Mouse (Mus musculus) kidney, adult 9 months (tissue): ENCODE data around the gene Syt15.
"Not testable (repeated sequence)": the region's sequence is repeated elsewhere in the genome, so short reads cannot be mapped to it uniquely, and the experiment has no call there.

ENCODE experiments used
- DNase-seq: peaks from one replicate; pipeline ENCODE4 v3.0.0; 2022

The Syt15 gene

DNA sequence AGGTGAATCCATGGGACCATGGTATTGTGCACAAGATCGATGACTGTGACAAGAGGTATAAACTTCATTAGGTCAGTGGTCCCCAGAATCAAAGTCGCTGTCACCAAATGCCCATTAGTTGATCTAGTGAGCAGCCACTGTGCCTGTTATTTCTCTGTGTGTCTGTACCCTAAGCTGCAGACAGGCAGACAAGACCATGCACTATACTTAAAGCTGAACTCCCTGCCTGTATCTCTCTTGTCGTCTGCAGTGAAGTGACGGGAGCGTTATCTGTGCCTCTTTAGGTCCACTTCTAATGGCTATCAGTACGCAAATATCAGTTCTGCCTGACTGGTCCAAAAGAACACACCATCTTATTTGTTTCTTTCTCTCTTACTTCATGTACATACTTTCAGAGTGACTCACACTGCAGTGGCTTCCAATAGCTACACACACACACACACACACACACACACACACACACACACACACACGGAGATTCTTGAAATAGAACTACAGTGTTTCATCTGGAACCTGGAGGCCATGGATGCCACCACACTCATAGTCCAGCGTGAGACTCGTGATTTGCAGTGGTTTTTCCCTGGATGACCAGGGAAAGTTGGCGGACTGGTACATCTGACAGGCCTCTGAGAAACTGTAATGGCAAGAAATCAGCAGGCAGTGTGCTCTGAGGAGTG, 9.6 kb downstream of the Syt15 start:
- DNase-seq, result no peak

DNA sequence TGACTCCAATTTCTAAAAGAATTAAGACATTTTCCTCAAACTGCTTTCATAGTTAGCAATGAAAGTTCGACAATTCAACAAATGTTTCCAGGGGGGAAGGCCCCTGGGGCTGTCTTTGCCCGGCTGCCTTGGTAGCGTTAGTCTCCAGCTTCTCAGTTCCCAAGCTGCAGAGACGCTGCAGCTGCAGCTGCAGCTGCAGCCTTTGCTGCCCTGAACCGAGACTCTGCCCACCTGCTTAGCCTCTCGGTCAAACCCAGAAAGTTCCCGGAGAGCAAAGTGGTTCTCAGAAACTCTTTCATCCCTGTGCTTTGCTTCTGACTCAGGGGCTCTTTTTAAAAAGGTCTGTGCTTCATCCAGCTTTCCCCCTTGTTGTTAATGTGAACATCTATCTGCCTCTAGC, 12.9 kb downstream of the Syt15 start:
- no peak for DNase-seq

DNA sequence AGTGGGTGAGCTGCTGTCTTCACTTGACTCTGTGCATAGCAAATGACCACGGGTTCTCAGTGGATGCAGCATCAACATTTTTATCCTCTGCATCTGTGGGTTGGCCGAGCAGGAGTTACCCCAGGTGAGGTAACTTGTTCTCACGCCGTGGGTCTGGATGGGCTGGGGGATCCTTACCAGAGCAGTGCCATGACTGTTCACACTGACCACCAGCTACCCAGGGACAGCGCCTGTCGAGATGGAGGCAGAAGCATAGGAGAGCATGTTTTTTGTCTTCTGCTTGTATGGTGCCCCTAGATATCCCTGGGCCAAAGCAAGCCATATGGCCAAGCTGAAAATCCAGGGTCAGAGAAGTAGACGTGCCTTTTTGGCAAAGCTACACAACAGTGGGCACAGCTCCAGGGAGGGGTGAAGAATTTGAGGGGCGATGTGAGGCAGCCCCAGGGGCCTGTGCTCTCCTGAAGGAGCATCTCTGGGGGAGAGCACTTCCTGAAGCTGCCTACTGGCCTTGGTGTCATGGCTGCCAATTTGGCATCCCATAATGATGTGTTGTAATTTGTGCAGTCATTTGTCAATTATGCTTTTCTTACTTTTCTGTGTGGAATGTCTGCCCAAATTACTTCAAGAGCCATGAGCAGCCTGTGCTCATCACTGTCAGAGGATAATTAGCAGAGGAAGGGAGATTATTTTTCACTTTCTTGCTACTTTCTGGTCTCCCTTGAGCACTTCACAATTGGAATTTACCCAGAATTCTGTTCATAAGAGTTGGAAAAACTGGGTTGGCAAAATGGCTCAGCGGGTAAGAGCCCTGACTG, 13.7 kb downstream of the Syt15 start:
- no peak for DNase-seq

DNA sequence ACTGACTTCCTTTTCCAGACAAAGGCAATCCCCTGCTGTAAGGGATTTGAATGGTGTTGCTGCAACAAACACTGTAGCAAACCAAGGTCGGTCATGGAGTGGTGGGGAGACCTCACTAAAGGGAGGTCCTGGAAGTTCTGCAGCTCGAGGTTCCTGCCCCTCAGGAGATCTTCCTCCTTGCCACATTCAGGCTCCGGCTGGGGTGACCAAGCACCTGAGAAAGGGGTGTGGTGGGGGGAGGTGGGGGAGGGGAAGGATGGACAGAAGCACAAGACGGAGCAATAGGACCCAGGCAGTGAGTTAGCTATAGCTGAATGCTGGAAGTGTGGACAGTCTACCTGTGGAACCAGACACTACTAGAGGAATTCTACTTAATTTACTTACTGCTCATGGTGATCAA, 14.5 kb downstream of the Syt15 start:
- no peak for DNase-seq

DNA sequence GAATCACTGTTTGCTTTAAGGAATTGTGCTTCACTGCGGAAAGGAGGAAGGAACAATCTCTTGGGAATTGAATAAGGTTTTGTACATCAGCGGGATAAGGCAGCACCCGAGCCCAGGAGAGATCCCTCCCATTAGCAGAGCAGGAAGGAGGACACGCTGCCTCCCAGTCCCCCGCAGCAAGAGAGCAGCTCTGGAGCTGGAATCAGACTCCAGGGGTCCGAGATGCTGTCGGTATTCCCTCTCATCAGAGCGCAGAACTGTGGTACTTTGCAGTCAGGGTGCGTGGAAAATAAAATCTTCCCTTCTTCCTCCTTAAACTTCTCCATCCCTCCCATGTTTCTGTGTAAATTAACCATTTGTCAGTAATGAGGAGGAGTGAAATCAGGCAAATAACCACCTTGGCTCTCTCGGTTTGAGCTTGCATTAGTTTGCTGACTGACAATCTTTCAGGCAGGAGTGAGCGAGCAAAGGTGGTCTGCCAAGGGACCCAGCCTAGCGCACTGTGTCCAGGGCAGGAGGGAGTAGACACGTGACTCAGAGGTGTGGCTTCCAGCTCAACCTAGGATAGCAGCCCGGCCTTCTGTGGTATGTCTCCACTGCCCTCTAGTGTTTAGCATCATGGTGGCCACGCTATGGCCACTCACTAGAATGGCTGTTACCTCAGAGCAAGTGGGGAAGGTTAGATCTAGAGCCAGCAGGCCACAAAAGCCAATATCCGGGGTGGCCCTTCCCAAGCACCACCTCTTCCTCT, 15.4 kb downstream of the Syt15 start:
- DNase-seq, result peak; percentile 81

DNA sequence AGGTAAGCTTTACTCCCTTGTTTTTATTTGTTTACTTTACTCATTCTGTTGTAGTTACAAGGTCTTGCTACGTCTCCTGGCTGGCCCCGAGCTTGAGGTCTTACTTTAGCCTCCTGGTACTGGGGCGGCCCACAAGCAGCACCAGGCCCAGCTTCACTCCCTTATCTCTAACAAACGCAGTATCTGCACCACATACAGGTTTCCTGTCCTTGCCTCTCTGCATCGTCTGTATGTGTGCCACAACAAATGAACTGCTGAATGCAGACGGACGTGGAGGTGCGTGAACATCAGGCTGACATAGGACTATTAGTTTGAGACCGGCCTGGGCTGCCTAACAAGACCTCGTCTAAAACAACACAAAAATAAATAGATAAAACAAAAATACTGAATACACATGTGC, 20.9 kb downstream of the Syt15 start:
- no peak for DNase-seq

DNA sequence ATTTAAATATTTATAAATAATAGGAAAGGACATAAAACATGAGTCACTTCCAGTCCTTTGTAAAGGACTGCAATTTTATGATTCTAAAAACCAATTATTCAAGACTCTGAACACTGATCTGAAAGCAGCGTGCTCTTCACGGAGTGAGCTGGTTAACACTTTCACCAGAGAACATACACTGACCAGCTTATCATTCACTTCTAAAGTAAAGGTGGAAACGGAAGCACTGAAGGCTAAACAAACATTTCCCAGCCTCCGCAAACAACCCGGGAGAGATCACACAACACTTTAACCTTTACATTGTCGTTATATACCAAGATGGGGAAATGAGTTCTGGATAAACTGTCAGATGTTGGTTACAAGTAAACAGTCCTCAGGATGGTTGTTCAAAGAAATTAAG, 21.3 kb downstream of the Syt15 start:
- no peak for DNase-seq

DNA sequence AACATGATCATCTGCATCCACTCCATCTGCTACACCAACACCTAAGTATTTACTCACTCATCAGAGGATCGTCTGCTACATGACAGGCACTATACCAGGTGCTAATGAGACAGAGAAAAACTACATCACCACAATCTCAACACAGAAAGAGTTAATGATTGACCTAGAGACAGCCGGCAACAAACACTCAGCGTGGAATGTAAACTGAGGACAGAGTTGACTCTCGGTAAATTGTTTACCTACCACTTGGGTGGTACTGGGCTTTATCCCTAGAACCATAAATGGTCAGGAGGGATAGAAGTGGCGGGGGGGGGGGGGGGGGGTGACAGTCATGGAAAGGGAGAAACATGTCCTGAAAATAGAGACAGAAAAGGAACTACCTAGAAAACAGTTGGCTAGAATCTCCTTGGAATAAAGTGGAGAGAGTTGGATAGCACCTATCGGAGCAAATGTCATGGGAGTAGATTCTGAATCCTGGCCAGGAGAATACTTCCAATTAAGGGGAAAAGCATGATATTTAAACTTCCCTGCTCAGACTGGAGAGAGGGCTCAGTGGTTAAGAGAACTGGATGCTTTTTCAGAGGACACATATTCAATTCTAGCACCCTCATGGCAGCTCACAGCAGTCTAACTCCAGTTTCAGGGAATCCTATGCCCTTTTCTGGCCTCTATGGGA, 33.2 kb downstream of the Syt15 start:
- DNase-seq, result no peak

DNA sequence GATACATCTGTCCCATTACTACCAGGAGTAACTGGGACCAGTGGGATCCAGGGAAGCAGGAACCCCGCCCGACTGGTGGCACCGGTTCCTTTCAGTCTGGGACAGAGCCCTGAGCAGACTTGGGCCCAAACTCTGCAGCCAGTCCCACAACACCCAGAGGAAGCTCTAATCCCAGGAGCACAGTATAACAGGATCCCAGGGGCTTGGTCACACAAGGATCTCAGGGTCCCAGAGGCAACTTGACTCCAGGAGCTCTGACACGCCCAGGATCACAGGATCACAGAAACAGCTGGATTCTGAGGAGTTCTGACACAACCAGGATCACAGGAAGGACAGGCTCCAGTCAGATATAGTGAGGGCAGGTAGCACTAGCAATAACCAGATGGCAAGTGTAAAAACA, 33.9 kb downstream of the Syt15 start:
- DNase-seq, result no peak

DNA sequence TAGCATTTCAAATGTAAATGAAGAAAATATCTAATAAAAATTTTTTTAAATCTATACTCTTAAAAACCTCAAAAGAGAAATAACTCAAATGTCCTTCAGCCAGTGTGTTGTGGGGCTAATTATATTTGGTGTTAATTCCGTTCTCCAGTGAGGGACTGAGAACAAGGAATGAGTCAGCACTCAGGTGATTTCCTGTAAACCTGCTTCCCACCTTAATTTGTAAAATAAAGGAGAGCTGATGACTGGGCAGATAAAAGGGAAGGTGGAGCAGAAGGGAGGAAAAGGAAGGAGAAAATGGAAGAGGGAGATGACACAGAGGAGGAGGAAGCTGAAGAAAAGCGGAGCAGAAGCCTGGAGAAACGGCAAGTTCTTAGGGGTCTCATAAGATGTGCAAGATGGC, 39.1 kb downstream of the Syt15 start:
- not testable (repeated sequence) for DNase-seq

DNA sequence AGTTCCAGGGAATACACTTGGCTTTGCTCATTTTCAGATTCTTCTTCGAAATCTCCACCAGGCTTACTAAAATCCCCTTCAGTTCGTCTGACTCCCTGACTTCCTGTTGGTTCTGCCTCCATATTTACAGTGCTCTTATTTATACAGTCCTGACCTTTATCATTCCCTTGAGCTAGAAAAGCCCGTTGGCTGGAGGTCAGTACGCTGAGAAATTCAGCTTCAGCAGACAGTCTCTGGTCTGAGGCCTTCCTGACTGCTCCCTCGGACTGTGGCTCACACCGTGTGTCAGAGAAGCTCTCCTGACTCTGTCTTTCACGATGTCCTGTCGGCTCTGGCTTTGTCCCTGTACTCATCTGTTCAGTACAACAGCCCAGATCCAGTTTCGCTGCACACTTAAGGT, 48.7 kb downstream of the Syt15 start:
- DNase-seq, result no peak

DNA sequence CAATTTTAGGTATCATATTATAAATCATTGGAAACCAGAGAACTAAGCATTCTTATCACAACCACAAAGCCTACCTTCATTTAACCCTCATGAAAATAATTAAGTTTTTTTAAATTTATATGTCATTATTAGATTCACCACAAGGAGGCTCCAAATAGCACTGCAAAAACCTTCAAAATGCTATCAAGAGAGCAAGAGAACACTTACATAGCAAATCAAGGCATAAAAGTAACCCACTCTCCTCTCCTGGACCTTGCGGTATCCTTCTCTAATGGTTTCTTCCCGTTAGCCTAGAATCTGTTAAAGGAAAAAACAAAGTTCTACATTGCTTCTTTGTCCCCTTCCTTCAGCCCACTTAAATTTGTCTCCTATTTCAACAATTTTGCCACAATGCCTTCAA, 53.9 kb downstream of the Syt15 start:
- no peak for DNase-seq

DNA sequence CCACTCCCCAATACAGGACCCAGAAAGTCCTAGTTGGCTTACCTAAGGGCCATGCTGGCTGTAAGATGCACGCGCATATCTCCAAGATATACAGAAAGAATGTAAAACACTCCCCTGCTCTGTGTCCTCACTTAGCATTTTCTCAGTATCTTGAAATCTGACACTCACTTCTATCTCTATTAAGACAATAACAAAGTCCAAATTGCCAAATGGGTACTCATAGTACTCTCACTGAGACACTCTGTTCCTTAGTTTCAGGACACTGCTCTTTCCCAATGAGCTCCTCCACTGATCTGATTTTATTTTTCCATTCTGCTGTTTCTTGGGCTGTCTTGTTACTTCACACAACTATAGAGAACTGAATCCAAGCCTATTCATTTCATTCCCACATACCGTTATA, 54.7 kb downstream of the Syt15 start:
- DNase-seq, result peak; percentile 58

DNA sequence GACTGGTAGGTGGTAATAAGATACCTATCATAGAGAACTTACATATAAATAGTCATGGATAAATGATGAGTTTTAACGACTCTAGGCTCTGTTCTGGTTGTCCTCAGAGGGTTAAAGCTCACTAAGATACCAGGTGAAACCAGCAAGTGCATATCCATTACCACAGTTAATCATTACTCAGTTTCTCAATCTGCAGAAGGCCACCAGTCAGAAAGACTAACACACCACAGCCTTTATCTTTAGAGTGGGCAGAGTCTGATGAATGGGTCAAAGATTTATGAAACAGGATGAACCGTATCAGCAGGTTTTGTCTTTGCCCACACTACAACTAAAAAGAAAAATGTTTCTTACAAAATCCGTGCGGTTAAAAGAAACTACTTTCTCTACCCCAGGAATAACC, 55.8 kb downstream of the Syt15 start:
- DNase-seq, result peak; percentile 65

DNA sequence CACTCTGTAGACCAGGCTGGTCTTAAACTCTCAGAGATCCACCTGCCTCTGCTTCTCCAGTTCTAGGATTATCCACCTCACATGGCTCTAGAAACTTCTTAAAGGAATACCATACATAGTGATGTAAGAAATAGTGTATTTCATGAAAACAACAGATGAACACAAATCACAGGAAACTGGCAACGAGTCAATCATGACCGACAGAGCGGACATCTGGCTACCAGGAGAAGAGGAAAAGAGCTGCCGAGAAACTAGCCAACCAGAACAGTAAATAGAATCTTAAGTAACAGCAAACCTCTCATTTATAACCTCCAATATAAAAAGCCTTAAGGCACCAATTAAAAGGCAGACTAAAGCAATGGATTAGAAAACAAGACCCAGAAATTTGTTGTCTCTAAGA, 60.3 kb downstream of the Syt15 start:
- no peak for DNase-seq
